Mouse (Mus musculus) liver, embryonic 15.5 days (tissue): ENCODE results near the gene Lrrk1. TPM values are rescaled to one million over a fixed set of nuclear protein-coding genes. Genes with fewer than 3 reads are reported as not detected.

Source experiments
- ATAC-seq: fragments of 200-750 bp; cut with Nextera tagmentation; 2 replicates; pipeline ENCODE4 v1.8.0; 2017; ENCODE audit warnings: moderate number of reproducible peaks, mild to moderate bottlenecking, moderate library complexity; ENCODE audit not compliant: insufficient read depth
- H3K27ac ChIP-seq: fragments of 300-500 bp; sonication (generic); replicated peaks from 2 replicates; pipeline ENCODE4 v1.5.1; 2015; ENCODE audit warnings: mild to moderate bottlenecking, inconsistent platforms
- H3K27me3 ChIP-seq: fragments of 300-500 bp; sonication (generic); 2 replicates; pipeline ENCODE4 v1.6.1; 2015; ENCODE audit warnings: mild to moderate bottlenecking, inconsistent platforms
- H3K36me3 ChIP-seq: fragments of 300-500 bp; sonication (generic); replicated peaks from 2 replicates; pipeline ENCODE4 v1.6.1; 2015; ENCODE audit warnings: moderate library complexity, mild to moderate bottlenecking, inconsistent platforms
- H3K4me1 ChIP-seq: fragments of 300-500 bp; sonication (generic); replicated peaks from 2 replicates; pipeline ENCODE4 v1.6.1; 2015; ENCODE audit warnings: inconsistent platforms
- H3K4me2 ChIP-seq: fragments of 300-500 bp; sonication (generic); 2 replicates; pipeline ENCODE4 v1.6.1; 2015; ENCODE audit warnings: moderate library complexity, mild to moderate bottlenecking, inconsistent platforms
- H3K4me3 ChIP-seq: fragments of 300-500 bp; sonication (generic); replicated peaks from 2 replicates; pipeline ENCODE4 v1.5.1; 2015; ENCODE audit warnings: mild to moderate bottlenecking, inconsistent platforms
- H3K9ac ChIP-seq: fragments of 300-500 bp; sonication (generic); 2 replicates; pipeline ENCODE4 v1.6.1; 2015; ENCODE audit warnings: moderate library complexity, mild to moderate bottlenecking, inconsistent platforms
- H3K9me3 ChIP-seq: fragments of 300-500 bp; sonication (generic); replicated peaks from 2 replicates; pipeline ENCODE4 v1.6.1; 2016; ENCODE audit warnings: inconsistent platforms
- WGBS: fragments of 180-500 bp; shearing (Covaris S2); methylation state at CpG from one replicate; pipeline ENCODE4 v1.1.7; 2015; ENCODE audit warnings: mixed read lengths; ENCODE audit not compliant: insufficient replicate concordance; 5-methylcytosine and 5-hydroxymethylcytosine counted together
- polyA plus RNA-seq: library from polyadenylated mRNA; unstranded; fragments of >200 nt; fragmentation: Nextera tagmentation; extraction: Ambion mirVana; gene quantifications from 2 replicates; pipeline ENCODE4 v1.2.1, GENCODE M21; 2015

Lrrk1 gene
- polyA plus RNA-seq, 1 experiment from 2014 or later = 4.7 TPM

DNA sequence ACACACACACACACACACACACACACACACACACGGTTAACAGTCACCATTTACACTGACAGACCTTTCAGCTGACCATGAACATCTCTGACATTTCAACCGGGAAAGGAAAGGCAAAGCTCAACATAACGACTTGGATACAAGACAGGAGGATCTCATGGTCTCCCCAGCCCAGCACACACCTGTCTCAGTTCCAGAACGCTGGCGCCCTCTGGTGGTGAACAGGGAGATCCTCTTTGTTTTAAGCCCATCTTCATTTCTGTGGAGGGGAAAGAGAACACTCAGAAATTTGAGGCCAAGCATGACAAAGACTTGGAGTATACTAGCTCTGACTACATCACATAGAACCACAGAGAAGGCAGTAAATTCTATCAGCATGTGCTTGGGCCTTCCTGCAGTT, 87.5 kb downstream of the Lrrk1 start:
- H3K4me3 ChIP-seq = no peak overlapping the region
- no peaks in the 10 kb centered on the region for H3K9me3 ChIP-seq
- no peaks in the 10 kb centered on the region for H3K4me1 ChIP-seq
- no peak overlapping the region for H3K4me2 ChIP-seq
- WGBS = 13% methylated on average over 5 of the region's 5 CpGs
- no peak overlapping the region for H3K27ac ChIP-seq
- ATAC-seq = no peak; the same call in 1 of the 2 replicates
- peaks cover 9% of the 10 kb centered on the region; the same call in 1 of the 2 replicates for H3K36me3 ChIP-seq
- H3K27me3 ChIP-seq = no peaks in the 10 kb centered on the region
- H3K9ac ChIP-seq = no peak overlapping the region

GRCm38 (mm10) chr7:66297656-66298021, 90.5 kb downstream of the Lrrk1 start:
- Histone ChIP-seq H3K9me3 (no peaks in the 10 kb centered on the region), H3K27me3 (no peaks in the 10 kb centered on the region), H3K4me2 (no peak overlapping the region), H3K36me3 (peaks cover 32% of the 10 kb centered on the region), H3K27ac (no peak overlapping the region), H3K4me1 (no peaks in the 10 kb centered on the region), H3K4me3 (no peak overlapping the region), H3K9ac (no peak overlapping the region)
- ATAC-seq = no peak
- 73% methylated on average over 9 of the region's 9 CpGs for WGBS

DNA sequence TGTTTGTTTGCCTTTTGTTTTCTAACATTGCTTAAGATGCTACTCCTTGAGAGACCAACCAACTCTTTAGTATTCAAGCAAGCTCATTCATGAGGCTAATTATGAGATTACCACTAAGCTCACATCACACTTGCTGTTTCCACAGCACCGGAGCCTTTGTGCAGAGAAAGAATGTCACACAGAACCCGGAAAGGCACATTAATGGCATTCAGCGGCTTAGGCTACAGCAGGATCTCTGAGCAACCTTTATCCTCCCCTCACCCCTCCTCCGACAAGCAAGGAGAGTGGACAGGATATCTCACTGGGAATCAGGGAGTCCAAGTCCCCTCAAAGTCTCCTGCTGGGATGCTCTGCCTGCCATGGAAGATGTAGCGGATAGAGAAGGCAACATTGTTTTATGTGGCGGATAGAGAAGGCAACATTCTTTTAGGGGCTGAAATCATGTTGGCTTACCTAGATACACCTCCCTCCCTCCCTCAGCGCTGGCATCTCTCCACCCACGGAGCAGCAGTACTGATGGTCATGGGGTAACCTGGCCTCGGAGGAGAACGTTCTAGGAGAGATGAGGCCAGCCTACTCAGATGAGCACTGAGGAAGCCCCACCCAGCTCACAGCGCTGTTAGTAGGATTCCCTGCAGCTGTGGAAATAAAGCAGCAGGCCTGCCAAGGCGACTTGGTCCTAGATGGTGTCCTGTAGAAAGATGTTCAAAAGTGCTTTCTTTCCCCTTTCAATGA, 91.1 kb downstream of the Lrrk1 start:
- no peak overlapping the region for H3K4me2 ChIP-seq
- WGBS = 75% methylated on average over 12 of the region's 12 CpGs
- no peak for ATAC-seq
- peaks cover 27% of the 10 kb centered on the region for H3K36me3 ChIP-seq
- H3K27me3 ChIP-seq = no peaks in the 10 kb centered on the region
- H3K4me3 ChIP-seq = no peak overlapping the region
- no peaks in the 10 kb centered on the region for H3K9me3 ChIP-seq
- no peaks in the 10 kb centered on the region for H3K4me1 ChIP-seq
- no peak overlapping the region for H3K27ac ChIP-seq
- H3K9ac ChIP-seq = no peak overlapping the region

DNA sequence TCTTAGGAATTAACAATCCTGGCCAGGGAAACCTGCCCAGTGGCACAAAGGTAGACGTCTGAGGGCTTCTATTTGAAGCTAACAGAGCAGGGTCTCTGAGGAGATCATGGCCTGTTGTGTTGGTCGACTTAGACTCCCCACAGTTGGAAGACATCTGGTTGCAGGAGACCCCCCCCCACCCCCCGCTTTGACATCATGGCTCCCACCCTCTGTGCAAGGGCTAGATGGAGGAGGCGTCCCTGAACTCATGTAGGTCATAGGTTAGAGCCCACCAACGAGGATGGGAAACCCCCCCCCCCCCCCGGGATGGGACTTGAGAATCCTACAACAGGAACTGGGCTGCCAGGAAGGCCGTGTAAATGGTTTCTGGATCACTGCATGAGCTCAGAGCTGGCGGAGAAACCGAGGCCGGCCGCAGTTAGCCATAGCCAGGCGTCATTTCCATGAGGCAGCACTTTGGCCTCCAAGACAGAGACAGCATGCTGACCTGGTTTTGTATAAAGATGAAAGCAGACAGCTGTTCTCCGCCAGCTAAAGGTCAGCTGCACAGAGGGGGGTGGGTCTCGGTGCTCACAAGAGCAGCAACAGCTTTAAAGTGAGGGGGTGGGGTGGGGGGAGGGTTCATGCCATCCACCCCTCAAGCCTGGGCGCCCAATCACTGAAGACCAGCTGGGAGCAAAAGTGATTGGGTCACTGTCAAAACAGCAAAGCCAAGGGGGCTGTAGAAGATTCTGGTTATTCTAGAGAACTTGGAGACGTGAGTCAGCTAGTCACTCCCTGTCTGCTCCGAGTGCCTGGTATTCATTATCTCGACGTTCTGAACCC, 95.4 kb downstream of the Lrrk1 start:
- no peaks in the 10 kb centered on the region for H3K9me3 ChIP-seq
- H3K27ac ChIP-seq = no peak overlapping the region
- H3K4me2 ChIP-seq = no peak overlapping the region
- H3K27me3 ChIP-seq = no peaks in the 10 kb centered on the region
- H3K4me1 ChIP-seq = no peaks in the 10 kb centered on the region
- H3K36me3 ChIP-seq = peaks cover 54% of the 10 kb centered on the region
- WGBS = 68% methylated on average over 19 of the region's 19 CpGs
- no peak overlapping the region for H3K9ac ChIP-seq
- ATAC-seq = no peak
- no peak overlapping the region for H3K4me3 ChIP-seq

DNA sequence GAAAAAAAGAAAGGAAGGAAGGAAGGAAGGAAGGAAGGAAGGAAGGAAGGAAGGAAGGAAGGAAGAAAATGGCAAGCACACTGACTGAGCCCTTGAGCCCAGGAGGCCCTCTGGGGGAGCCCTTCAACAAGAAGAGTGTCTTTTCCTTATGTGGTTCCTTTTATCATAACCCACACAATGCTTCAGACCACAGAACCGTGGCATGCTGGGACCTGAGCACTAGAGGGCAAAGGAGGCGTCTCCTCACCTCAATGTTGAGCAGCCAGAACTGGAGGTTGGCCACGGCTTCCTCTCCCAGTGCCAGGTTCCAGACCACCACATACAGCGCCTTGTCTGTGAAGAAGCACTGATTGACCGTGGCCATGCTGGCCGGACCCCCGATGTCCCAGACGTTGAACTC, 96.1 kb downstream of the Lrrk1 start:
- no peak overlapping the region for H3K9ac ChIP-seq
- ATAC-seq = no peak
- peaks cover 62% of the 10 kb centered on the region for H3K36me3 ChIP-seq
- no peak overlapping the region for H3K4me3 ChIP-seq
- no peaks in the 10 kb centered on the region for H3K4me1 ChIP-seq
- no peaks in the 10 kb centered on the region for H3K27me3 ChIP-seq
- no peak overlapping the region for H3K27ac ChIP-seq
- no peaks in the 10 kb centered on the region for H3K9me3 ChIP-seq
- 63% methylated on average over 8 of the region's 8 CpGs for WGBS
- H3K4me2 ChIP-seq = no peak overlapping the region

DNA sequence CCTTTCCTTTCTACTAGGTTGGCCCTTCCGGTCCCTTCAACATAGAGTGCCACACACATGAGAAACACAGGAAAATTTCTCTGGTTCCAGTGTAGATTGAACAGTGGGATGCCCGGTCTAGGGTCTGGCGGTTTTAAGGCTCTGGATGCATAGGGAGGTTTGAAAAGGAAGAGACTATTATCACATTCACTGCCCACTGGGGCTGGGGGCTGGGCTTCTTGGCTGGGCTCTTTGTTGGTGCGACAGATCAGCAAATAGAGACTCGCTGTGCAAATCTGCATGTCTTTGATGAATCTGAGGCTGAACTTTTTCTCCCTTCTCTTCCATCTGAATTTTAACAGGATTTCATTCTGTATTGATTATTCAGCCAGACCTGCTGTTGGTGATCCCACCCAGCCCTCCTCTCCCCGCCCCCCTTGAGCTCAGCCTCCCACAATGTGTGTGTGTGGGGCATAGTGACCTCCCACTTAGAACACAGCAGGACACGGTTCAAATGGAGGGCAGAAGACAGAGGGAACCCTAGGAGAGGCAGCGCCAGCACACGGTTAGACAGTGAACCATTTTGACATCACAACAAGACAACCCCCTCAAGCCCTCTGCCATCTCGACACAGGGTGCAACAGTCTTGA, 105.1 kb downstream of the Lrrk1 start:
- Histone ChIP-seq H3K4me2 (no peak overlapping the region), H3K36me3 (peaks cover 43% of the 10 kb centered on the region), H3K27ac (no peak overlapping the region), H3K4me3 (no peak overlapping the region), H3K4me1 (peaks cover 5% of the 10 kb centered on the region; the same call in 1 of the 2 replicates), H3K27me3 (no peaks in the 10 kb centered on the region), H3K9me3 (no peaks in the 10 kb centered on the region), H3K9ac (no peak overlapping the region)
- no peak for ATAC-seq
- WGBS = 57% methylated on average over 10 of the region's 10 CpGs

DNA sequence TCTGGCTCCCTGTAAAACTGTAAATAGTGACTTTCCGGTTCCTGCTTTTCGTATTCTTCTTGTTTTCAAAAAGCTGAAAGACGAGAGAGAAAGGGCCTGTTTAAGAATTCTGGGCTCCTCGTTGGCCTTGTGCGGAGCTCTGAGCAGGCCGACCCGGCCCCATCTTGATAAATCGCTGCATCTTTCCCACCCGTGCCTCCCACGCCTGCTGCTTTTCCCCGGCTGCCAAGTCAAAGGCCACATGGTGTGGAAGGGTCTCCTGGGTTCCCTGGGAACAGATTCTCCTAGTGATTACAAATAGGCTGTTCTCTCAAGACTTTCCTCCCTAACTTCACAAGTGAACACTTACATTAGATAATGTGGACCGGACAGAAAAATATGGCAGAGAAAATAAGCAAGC, 105.9 kb downstream of the Lrrk1 start:
- 75% methylated on average over 12 of the region's 12 CpGs for WGBS
- Histone ChIP-seq H3K36me3 (peaks cover 35% of the 10 kb centered on the region), H3K4me1 (peaks cover 5% of the 10 kb centered on the region; the same call in 1 of the 2 replicates), H3K9me3 (no peaks in the 10 kb centered on the region), H3K9ac (no peak overlapping the region), H3K27me3 (no peaks in the 10 kb centered on the region), H3K4me2 (no peak overlapping the region), H3K27ac (no peak overlapping the region), H3K4me3 (no peak overlapping the region)
- no peak for ATAC-seq

DNA sequence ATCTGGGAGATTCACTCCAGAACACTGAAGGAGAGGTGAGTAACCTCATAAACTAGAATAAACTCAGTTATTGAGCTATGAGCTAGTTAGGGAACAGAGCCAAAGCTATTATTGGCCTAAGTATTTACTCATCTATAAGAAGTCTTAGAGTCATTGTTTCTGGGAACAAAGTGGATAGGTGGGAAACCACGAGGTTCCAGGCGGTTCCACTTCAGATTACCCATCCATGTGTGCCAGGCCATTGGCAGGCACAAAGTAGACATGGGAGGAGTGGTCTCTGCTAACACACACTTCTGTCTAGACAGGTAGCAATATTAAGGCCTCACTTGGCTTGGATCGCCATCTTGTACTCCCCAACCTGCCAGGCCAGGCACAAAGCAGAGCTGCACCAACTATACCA, 110.1 kb downstream of the Lrrk1 start:
- 73% methylated on average over 3 of the region's 3 CpGs for WGBS
- no peak for ATAC-seq
- H3K27ac ChIP-seq = no peak overlapping the region
- H3K9ac ChIP-seq = no peak overlapping the region
- H3K9me3 ChIP-seq = no peaks in the 10 kb centered on the region
- H3K4me3 ChIP-seq = no peak overlapping the region
- H3K4me1 ChIP-seq = no peaks in the 10 kb centered on the region
- no peak overlapping the region for H3K4me2 ChIP-seq
- H3K36me3 ChIP-seq = peaks cover 24% of the 10 kb centered on the region
- H3K27me3 ChIP-seq = no peaks in the 10 kb centered on the region

GRCm38 (mm10) chr7:66273494-66273893, 114.7 kb downstream of the Lrrk1 start:
- no peak overlapping the region for H3K9ac ChIP-seq
- H3K9me3 ChIP-seq = no peaks in the 10 kb centered on the region
- H3K4me3 ChIP-seq = no peak overlapping the region
- peaks cover 24% of the 10 kb centered on the region for H3K36me3 ChIP-seq
- no peak for ATAC-seq
- no peak overlapping the region for H3K27ac ChIP-seq
- 0 out of 2 replicates have a peak, but pooled peaks cover 3% of the 10 kb centered on the region for H3K4me1 ChIP-seq
- H3K4me2 ChIP-seq = no peak overlapping the region
- no peaks in the 10 kb centered on the region for H3K27me3 ChIP-seq
- WGBS = 60% methylated on average over 5 of the region's 5 CpGs

- 65% methylated on average over 6 of the region's 6 CpGs for WGBS
- no peak overlapping the region for H3K4me3 ChIP-seq
Measured at GRCm38 (mm10) chr7:66271226-66271625, 116.9 kb downstream of the Lrrk1 start.

More at GRCm38 (mm10) chr7:66271226-66271625, 116.9 kb downstream of the Lrrk1 start:
- ATAC-seq = no peak
- Histone ChIP-seq H3K27me3 (no peaks in the 10 kb centered on the region), H3K36me3 (peaks cover 24% of the 10 kb centered on the region), H3K4me2 (no peak overlapping the region), H3K9me3 (no peaks in the 10 kb centered on the region), H3K9ac (no peak overlapping the region), H3K27ac (no peak overlapping the region), H3K4me1 (peaks cover 25% of the 10 kb centered on the region)
